Mouse (Mus musculus) kidney, embryonic 14.5 days (tissue): ENCODE data around the gene Icosl. TPM values are rescaled to one million over a fixed set of nuclear protein-coding genes. Genes with fewer than 3 reads are reported as not detected.
"Not testable (repeated sequence)": the region's sequence is repeated elsewhere in the genome, so short reads cannot be mapped to it uniquely, and the experiment has no call there.

Source experiments
- ATAC-seq: fragments of 200-750 bp; cut with Nextera tagmentation; 2 replicates; pipeline ENCODE4 v1.8.0; 2017; ENCODE audit warnings: moderate number of reproducible peaks, mild to moderate bottlenecking, moderate TSS enrichment, moderate library complexity; ENCODE audit not compliant: low FRiP score, low TSS enrichment
- H3K27ac ChIP-seq: fragments of 300-500 bp; sonication (generic); 2 replicates; pipeline ENCODE4 v1.5.1; 2014; ENCODE audit warnings: low read depth, mild to moderate bottlenecking, low read length, moderate library complexity, mixed read lengths
- H3K27me3 ChIP-seq: fragments of 300-500 bp; sonication (generic); 2 replicates; pipeline ENCODE4 v1.6.1; 2014; ENCODE audit warnings: mild to moderate bottlenecking, low read length; ENCODE audit not compliant: control insufficient read depth, insufficient read depth
- H3K36me3 ChIP-seq: fragments of 300-500 bp; sonication (generic); 2 replicates; pipeline ENCODE4 v1.6.1; 2014; ENCODE audit warnings: low read length, mixed read lengths; ENCODE audit not compliant: control insufficient read depth, insufficient read depth
- H3K4me1 ChIP-seq: fragments of 300-500 bp; sonication (generic); 2 replicates; pipeline ENCODE4 v1.6.1; 2014; ENCODE audit warnings: low read length, mixed read lengths; ENCODE audit not compliant: control insufficient read depth, insufficient read depth
- H3K4me2 ChIP-seq: fragments of 300-500 bp; sonication (generic); replicated peaks from 2 replicates; pipeline ENCODE4 v1.6.1; 2014; ENCODE audit warnings: low read depth, mild to moderate bottlenecking, low read length
- H3K4me3 ChIP-seq: fragments of 300-500 bp; sonication (generic); 2 replicates; pipeline ENCODE4 v1.5.1; 2014; ENCODE audit warnings: mild to moderate bottlenecking, low read length
- H3K9ac ChIP-seq: fragments of 300-500 bp; sonication (generic); 2 replicates; pipeline ENCODE4 v1.6.1; 2014; ENCODE audit warnings: low read depth, mild to moderate bottlenecking, low read length, moderate library complexity
- H3K9me3 ChIP-seq: fragments of 300-500 bp; sonication (generic); 2 replicates; pipeline ENCODE4 v1.6.1; 2016; ENCODE audit warnings: low read length; ENCODE audit not compliant: control insufficient read depth
- WGBS: fragments of 180-500 bp; shearing (Covaris S2); extraction: QIAGEN DNeasy Blood & Tissue Kit; methylation state at CpG from one replicate; pipeline ENCODE4 v1.1.7; 2014; 5-methylcytosine and 5-hydroxymethylcytosine counted together
- polyA plus RNA-seq: library from polyadenylated mRNA; unstranded; fragments of >200 nt; fragmentation: Nextera tagmentation; extraction: Ambion mirVana; gene quantifications from 2 replicates; pipeline ENCODE4 v1.2.1, GENCODE M21; 2014

The Icosl gene
- polyA plus RNA-seq, result 3.8 and 4.8 TPM in 2 replicates

- peak; percentile 93 for ATAC-seq
- Histone ChIP-seq H3K27ac (no peak within 1 kb of the TSS), H3K4me1 (peaks cover 6% of the 10 kb centered on the region), H3K4me2 (peak within 1 kb of the TSS; percentile 99), H3K9ac (peak within 1 kb of the TSS; percentile 68), H3K4me3 (peak within 1 kb of the TSS; percentile 74), H3K27me3 (no peaks in the 10 kb centered on the region), H3K9me3 (no peaks in the 10 kb centered on the region), H3K36me3 (no peaks in the 10 kb centered on the region)
- WGBS, result under 1% methylated on average over 66 of the region's 66 CpGs
Observed at GRCm38 (mm10) chr10:78069101-78070011, at the start of gene Icosl. Gene Icosl, plus strand, starts transcription at chr10:78069302.

- H3K27me3 ChIP-seq, H3K4me2 ChIP-seq, H3K27ac ChIP-seq, H3K9ac ChIP-seq, H3K4me1 ChIP-seq, H3K4me3 ChIP-seq, H3K36me3 ChIP-seq, H3K9me3 ChIP-seq: not testable (repeated sequence)
- 94% methylated on average over 6 of the region's 11 CpGs for WGBS
- ATAC-seq, result 0 out of 2 replicates have a peak, but pooled peaks have one; percentile 24
Observed at GRCm38 (mm10) chr10:78019984-78020383, 49.1 kb upstream of the Icosl start.

GRCm38 (mm10) chr10:78025453-78025852, 43.6 kb upstream of the Icosl start:
- 70% methylated on average over 6 of the region's 8 CpGs for WGBS
- not testable (repeated sequence) for H3K27me3 ChIP-seq, H3K4me2 ChIP-seq, H3K4me3 ChIP-seq, H3K36me3 ChIP-seq, ATAC-seq, H3K9me3 ChIP-seq, H3K4me1 ChIP-seq, H3K27ac ChIP-seq, H3K9ac ChIP-seq

- no peak overlapping the region for H3K9ac ChIP-seq
- H3K4me1 ChIP-seq, result no peaks in the 10 kb centered on the region
- 3% methylated on average over 5 of the region's 5 CpGs for WGBS
- H3K27me3 ChIP-seq, result no peaks in the 10 kb centered on the region
- H3K27ac ChIP-seq, result no peak overlapping the region
- no peaks in the 10 kb centered on the region for H3K36me3 ChIP-seq
- peak; percentile 77 for ATAC-seq
- no peak overlapping the region for H3K4me2 ChIP-seq
- H3K4me3 ChIP-seq, result no peak overlapping the region
- H3K9me3 ChIP-seq, result no peaks in the 10 kb centered on the region
Observed at GRCm38 (mm10) chr10:78028129-78028528, 41.0 kb upstream of the Icosl start.

- Histone ChIP-seq H3K9me3 (no peaks in the 10 kb centered on the region), H3K9ac (no peak overlapping the region), H3K4me2 (no peak overlapping the region), H3K4me1 (no peaks in the 10 kb centered on the region), H3K27ac (no peak overlapping the region), H3K4me3 (no peak overlapping the region), H3K36me3 (no peaks in the 10 kb centered on the region), H3K27me3 (no peaks in the 10 kb centered on the region)
- 80% methylated on average over 1 of the region's 1 CpGs for WGBS
- no peak for ATAC-seq
Observed at GRCm38 (mm10) chr10:78029080-78029479, 40.0 kb upstream of the Icosl start.

GRCm38 (mm10) chr10:78031987-78032386, 37.1 kb upstream of the Icosl start:
- H3K4me1 ChIP-seq, result no peaks in the 10 kb centered on the region
- no peak for ATAC-seq
- H3K9ac ChIP-seq, result no peak overlapping the region
- 94% methylated on average over 2 of the region's 2 CpGs for WGBS
- H3K27ac ChIP-seq, result no peak overlapping the region
- H3K9me3 ChIP-seq, result no peaks in the 10 kb centered on the region
- H3K27me3 ChIP-seq, result no peaks in the 10 kb centered on the region
- no peak overlapping the region for H3K4me3 ChIP-seq
- no peak overlapping the region for H3K4me2 ChIP-seq
- H3K36me3 ChIP-seq, result no peaks in the 10 kb centered on the region

- Histone ChIP-seq H3K36me3 (no peaks in the 10 kb centered on the region), H3K9ac (no peak overlapping the region)
- WGBS, result 81% methylated on average over 4 of the region's 4 CpGs
Observed at GRCm38 (mm10) chr10:78037139-78037538, 32.0 kb upstream of the Icosl start.

GRCm38 (mm10) chr10:78041647-78042046, 27.5 kb upstream of the Icosl start, which contains the start of gene Dnmt3l:
Gene Dnmt3l, plus strand, starts transcription at chr10:78041947.
- H3K9ac ChIP-seq, result no peak within 1 kb of the TSS
- no peak for ATAC-seq
- no peaks in the 10 kb centered on the region for H3K36me3 ChIP-seq
- H3K4me1 ChIP-seq, result 0 out of 2 replicates have a peak, but pooled peaks cover 4% of the 10 kb centered on the region
- no peak within 1 kb of the TSS for H3K27ac ChIP-seq
- H3K27me3 ChIP-seq, result no peaks in the 10 kb centered on the region
- H3K9me3 ChIP-seq, result no peaks in the 10 kb centered on the region
- WGBS, result 93% methylated on average over 5 of the region's 5 CpGs
- H3K4me2 ChIP-seq, result no peak within 1 kb of the TSS
- H3K4me3 ChIP-seq, result no peak within 1 kb of the TSS

More at GRCm38 (mm10) chr10:78037139-78037538, 32.0 kb upstream of the Icosl start:
- H3K27me3 ChIP-seq, result no peaks in the 10 kb centered on the region
- H3K4me2 ChIP-seq, result no peak overlapping the region
- H3K9me3 ChIP-seq, result no peaks in the 10 kb centered on the region
- no peak for ATAC-seq
- H3K27ac ChIP-seq, result no peak overlapping the region
- no peaks in the 10 kb centered on the region for H3K4me1 ChIP-seq
- no peak overlapping the region for H3K4me3 ChIP-seq

- no peak for ATAC-seq
- Histone ChIP-seq H3K36me3 (no peaks in the 10 kb centered on the region), H3K9me3 (no peaks in the 10 kb centered on the region), H3K4me2 (no peak overlapping the region), H3K27ac (no peak overlapping the region), H3K4me3 (no peak overlapping the region), H3K27me3 (no peaks in the 10 kb centered on the region), H3K9ac (no peak overlapping the region), H3K4me1 (0 out of 2 replicates have a peak, but pooled peaks cover 4% of the 10 kb centered on the region)
- 68% methylated on average over 7 of the region's 7 CpGs for WGBS
Observed at GRCm38 (mm10) chr10:78042096-78042495, 27.0 kb upstream of the Icosl start.
